Mouse (Mus musculus) E14TG2a.4 (cell line): ENCODE results near the gene Gm17617.
A peak's percentile ranks its signal among the peaks of the same experiment; 100 is the strongest.

ENCODE experiments used
- H3K27me3 ChIP-seq: 2 replicates; pipeline ENCODE4 v1.6.1; 2014; ENCODE audit warnings: low read length, control low read depth; ENCODE audit not compliant: insufficient read depth
- H3K36me3 ChIP-seq: 2 replicates; pipeline ENCODE4 v1.6.1; 2014; ENCODE audit warnings: low read length, control low read depth; ENCODE audit not compliant: insufficient read depth
- H3K4me1 ChIP-seq: replicated peaks from 2 replicates; pipeline ENCODE4 v1.6.1; 2014; ENCODE audit warnings: low read depth, low read length, control low read depth
- H3K4me3 ChIP-seq: replicated peaks from 2 replicates; pipeline ENCODE4 v1.5.1; 2014; ENCODE audit warnings: mild to moderate bottlenecking, low read length
- H3K9me3 ChIP-seq: 2 replicates; pipeline ENCODE4 v1.6.1; 2014; ENCODE audit warnings: low read length, control low read depth
- CTCF ChIP-seq: conservative IDR thresholded peaks from 2 replicates; pipeline ENCODE4 v1.5.1; 2014; ENCODE audit warnings: low read length
- NANOG ChIP-seq: IDR thresholded peaks from 2 replicates; pipeline ENCODE4 v1.6.1; 2014; ENCODE audit warnings: borderline replicate concordance, low read length, mixed read lengths
- POU5F1 ChIP-seq: IDR thresholded peaks from 2 replicates; pipeline ENCODE4 v1.6.1; 2014; ENCODE audit warnings: low read length, borderline replicate concordance

Gm17617 gene

GRCm38 (mm10) chr13:55133448-55133847 is at the start of gene Gm17617:
Gene Gm17617 (minus strand): TSS chr13:55133548.
- H3K4me3 ChIP-seq: no peak within 1 kb of the TSS

DNA sequence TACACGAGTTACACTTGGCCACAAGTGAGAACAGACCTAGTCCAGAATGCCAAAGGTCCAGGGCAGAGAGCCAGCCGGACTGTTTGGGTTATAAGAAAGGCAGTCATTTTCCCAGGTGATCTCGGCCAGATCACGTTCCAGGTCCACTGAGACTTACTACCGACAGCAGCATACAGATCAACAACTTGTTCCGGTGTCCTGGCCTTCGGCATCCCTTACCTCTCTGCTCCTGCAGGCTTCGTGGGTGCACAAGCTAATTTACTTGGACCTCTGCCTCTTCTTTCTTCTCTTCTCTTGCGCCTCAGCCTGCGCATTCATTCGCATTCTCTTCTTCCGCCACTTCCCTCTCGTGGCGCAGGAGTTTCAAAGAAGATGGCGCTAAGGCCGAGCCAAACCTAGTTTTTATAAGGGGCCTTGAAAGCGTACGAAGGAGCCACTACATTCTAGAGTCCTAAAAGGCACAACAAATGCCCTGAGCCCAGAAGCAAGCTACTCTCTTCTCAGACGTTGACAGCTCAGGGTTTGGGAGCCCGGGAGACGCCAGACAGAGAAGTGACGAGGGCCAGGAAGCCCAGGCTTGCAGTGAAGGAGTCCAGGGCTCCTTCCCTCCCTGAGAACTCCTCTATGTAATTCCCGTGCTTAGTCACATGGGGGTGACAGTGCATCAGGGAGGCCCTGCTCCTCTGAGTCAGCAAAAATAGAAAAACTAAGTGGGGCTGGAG is 49.0 kb upstream of the Gm17617 start:
- Histone ChIP-seq H3K4me1 (peaks cover 52% of the 10 kb centered on the region), H3K27me3 (no peaks in the 10 kb centered on the region), H3K9me3 (no peaks in the 10 kb centered on the region), H3K36me3 (no peaks in the 10 kb centered on the region), H3K4me3 (peak overlapping the region; percentile 75)
- TF ChIP-seq CTCF (no peak), NANOG (no peak), POU5F1 (no peak)

More at GRCm38 (mm10) chr13:55133448-55133847, at the start of gene Gm17617:
- Histone ChIP-seq H3K4me1 (peaks cover 36% of the 10 kb centered on the region), H3K27me3 (no peaks in the 10 kb centered on the region), H3K9me3 (no peaks in the 10 kb centered on the region), H3K36me3 (peaks cover 59% of the 10 kb centered on the region)
- TF ChIP-seq CTCF (no peak), POU5F1 (no peak), NANOG (no peak)

DNA sequence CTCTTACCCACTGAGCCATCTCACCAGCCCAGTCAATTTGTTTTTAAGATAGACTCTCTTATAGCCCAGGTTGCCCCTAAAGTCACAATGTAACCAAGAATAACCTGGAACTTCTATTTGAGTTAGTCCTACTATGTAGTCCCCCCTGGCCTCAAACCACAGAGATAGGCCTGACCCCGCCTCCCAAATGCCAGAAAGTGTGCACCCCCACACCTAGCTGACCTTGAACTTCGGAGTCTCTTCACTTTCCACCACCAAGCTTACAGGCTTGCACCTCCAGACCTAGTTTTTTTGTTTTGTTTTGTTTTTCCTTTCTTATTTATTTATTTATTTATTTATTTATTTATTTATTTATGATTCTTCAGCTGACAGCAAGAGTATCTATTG is 48.4 kb upstream of the Gm17617 start:
- TF ChIP-seq POU5F1 (no peak), NANOG (no peak), CTCF (no peak)
- Histone ChIP-seq H3K36me3 (no peaks in the 10 kb centered on the region), H3K4me1 (peaks cover 53% of the 10 kb centered on the region), H3K4me3 (peak overlapping the region; percentile 75), H3K9me3 (no peaks in the 10 kb centered on the region), H3K27me3 (no peaks in the 10 kb centered on the region)

DNA sequence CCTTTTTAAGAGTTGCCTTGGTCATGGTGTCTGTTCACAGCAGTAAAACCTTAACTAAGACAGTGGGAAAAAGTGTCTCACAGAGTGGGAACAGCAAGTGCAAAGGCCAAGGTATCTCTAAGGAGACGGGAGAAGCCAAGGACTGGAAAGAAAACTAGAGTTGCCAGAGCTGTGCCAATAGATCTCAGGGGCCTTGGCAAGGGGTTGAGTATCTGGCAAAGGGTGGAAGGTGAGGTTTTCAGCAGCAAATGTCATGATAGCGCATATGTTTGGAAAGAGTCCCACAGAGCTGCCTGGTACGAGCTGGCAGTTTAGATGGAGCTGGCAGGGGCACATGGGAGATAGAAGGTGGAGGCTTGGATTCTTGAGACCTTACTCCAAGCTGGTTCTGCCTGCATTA is 46.2 kb upstream of the Gm17617 start:
- H3K4me3 ChIP-seq: no peak overlapping the region
- TF ChIP-seq POU5F1 (no peak), NANOG (no peak), CTCF (no peak)
- H3K4me1 ChIP-seq: peaks cover 55% of the 10 kb centered on the region
- H3K36me3 ChIP-seq: no peaks in the 10 kb centered on the region
- H3K9me3 ChIP-seq: no peaks in the 10 kb centered on the region
- H3K27me3 ChIP-seq: no peaks in the 10 kb centered on the region

- peaks cover 7% of the 10 kb centered on the region; the same call in 1 of the 2 replicates for H3K27me3 ChIP-seq
- no peaks in the 10 kb centered on the region for H3K36me3 ChIP-seq
- no peaks in the 10 kb centered on the region for H3K9me3 ChIP-seq
- H3K4me1 ChIP-seq: peaks cover 51% of the 10 kb centered on the region
- TF ChIP-seq CTCF: peak; percentile 83
- no peak for TF ChIP-seq NANOG
- TF ChIP-seq POU5F1: no peak
- no peak overlapping the region for H3K4me3 ChIP-seq
These were observed 45.2 kb upstream of the Gm17617 start for GRCm38 (mm10) chr13:55178556-55178955.

DNA sequence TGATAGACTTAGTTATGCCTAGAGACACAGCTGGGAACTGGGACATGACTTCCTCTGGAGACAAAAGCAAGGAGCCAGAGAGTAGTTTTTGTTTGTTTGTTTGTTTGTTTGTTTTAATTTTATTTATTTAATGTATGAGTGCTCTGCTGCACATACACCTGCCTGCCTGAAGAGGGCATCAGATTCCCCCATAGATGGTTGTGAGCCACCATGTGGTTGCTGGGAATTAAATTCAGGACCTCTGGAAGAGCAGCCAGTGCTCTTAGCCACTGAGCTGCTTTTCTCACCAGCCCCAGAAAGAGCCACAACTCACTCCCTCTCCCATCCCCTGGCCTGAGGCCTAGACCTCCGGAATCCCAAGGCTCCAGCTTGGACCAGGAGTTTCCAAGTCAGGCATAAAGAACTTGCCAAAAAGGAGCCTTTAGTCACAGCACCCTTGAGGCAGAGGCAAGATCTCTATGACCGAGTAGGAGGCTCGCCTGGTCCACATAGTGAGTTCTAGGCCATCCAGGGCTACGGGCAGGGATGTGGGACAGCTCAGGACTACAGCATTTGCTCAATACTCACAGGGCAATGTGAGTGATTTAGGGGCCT is 44.7 kb upstream of the Gm17617 start:
- no peaks in the 10 kb centered on the region for H3K36me3 ChIP-seq
- H3K4me3 ChIP-seq: peak overlapping the region; percentile 39
- TF ChIP-seq POU5F1 (no peak), CTCF (peak; percentile 89)

GRCm38 (mm10) chr13:55176265-55176664 is 42.9 kb upstream of the Gm17617 start:
- no peaks in the 10 kb centered on the region for H3K36me3 ChIP-seq
- H3K9me3 ChIP-seq: no peaks in the 10 kb centered on the region
- TF ChIP-seq NANOG (no peak), POU5F1 (no peak), CTCF (no peak)
- no peak overlapping the region for H3K4me3 ChIP-seq
- peaks cover 48% of the 10 kb centered on the region for H3K4me1 ChIP-seq
- peaks cover 23% of the 10 kb centered on the region for H3K27me3 ChIP-seq

More for the DNA sequence above, 44.7 kb upstream of the Gm17617 start:
- H3K9me3 ChIP-seq: no peaks in the 10 kb centered on the region
- H3K4me1 ChIP-seq: peaks cover 45% of the 10 kb centered on the region
- H3K27me3 ChIP-seq: peaks cover 7% of the 10 kb centered on the region; the same call in 1 of the 2 replicates

- no peak overlapping the region for H3K4me3 ChIP-seq
- H3K9me3 ChIP-seq: peaks cover 4% of the 10 kb centered on the region
- H3K36me3 ChIP-seq: no peaks in the 10 kb centered on the region
- H3K4me1 ChIP-seq: peaks cover 37% of the 10 kb centered on the region
- peaks cover 26% of the 10 kb centered on the region for H3K27me3 ChIP-seq
- TF ChIP-seq NANOG (no peak), POU5F1 (no peak)
These were observed 41.0 kb upstream of the Gm17617 start for GRCm38 (mm10) chr13:55174347-55174746.

GRCm38 (mm10) chr13:55172336-55172770 is 39.0 kb upstream of the Gm17617 start:
- H3K4me1 ChIP-seq: peaks cover 41% of the 10 kb centered on the region
- peaks cover 4% of the 10 kb centered on the region for H3K9me3 ChIP-seq
- peaks cover 26% of the 10 kb centered on the region for H3K27me3 ChIP-seq
- no peaks in the 10 kb centered on the region for H3K36me3 ChIP-seq
- TF ChIP-seq POU5F1 (no peak), CTCF (no peak), NANOG (no peak)
- peak overlapping the region; percentile 56 for H3K4me3 ChIP-seq
